Mouse (Mus musculus) cerebellum, postnatal 25 days (tissue): ENCODE measurements at regions not wholly inside any gene's neighbourhood (a gene's known extent, or its start where the extent isn't known, plus 50 kb on each side); places are given as distances from the start of the nearest gene placed in this dataset.
"Not testable (repeated sequence)": the region's sequence is repeated elsewhere in the genome, so short reads cannot be mapped to it uniquely, and the experiment has no call there.

Experiments
- DNase-seq, 2 experiments: peaks; one replicate each; pipeline ENCODE4 v3.0.0; 2021; ENCODE audit warnings: mixed read lengths in 2 of 2

GRCm38 (mm10) chr16:55515228-55515696, 217.5 kb upstream of the Zpld1 start:
- DNase-seq = peak in 1 of 2 experiments; percentile 3

GRCm38 (mm10) chr16:55514448-55515200, 216.8 kb upstream of the Zpld1 start:
- no peak for DNase-seq

GRCm38 (mm10) chr16:55504796-55505413, 207.1 kb upstream of the Zpld1 start:
- no peak for DNase-seq

GRCm38 (mm10) chr16:55504274-55504673, 206.5 kb upstream of the Zpld1 start:
- DNase-seq = no peak

GRCm38 (mm10) chr16:55503273-55503672, 205.5 kb upstream of the Zpld1 start:
- DNase-seq = no peak

- not testable (repeated sequence) for DNase-seq
Measured at GRCm38 (mm10) chr16:55499831-55500230, 202.0 kb upstream of the Zpld1 start.

- DNase-seq = no peak
Measured at GRCm38 (mm10) chr16:55495051-55495450, 197.3 kb upstream of the Zpld1 start.

GRCm38 (mm10) chr16:55494162-55494561, 196.4 kb upstream of the Zpld1 start:
- DNase-seq = no peak

GRCm38 (mm10) chr16:55492111-55492510, 194.3 kb upstream of the Zpld1 start:
- no peak for DNase-seq

- no peak for DNase-seq
Measured at GRCm38 (mm10) chr16:55484391-55484790, 186.6 kb upstream of the Zpld1 start.

GRCm38 (mm10) chr16:55480745-55481144, 183.0 kb upstream of the Zpld1 start:
- no peak for DNase-seq

GRCm38 (mm10) chr16:55480304-55480703, 182.5 kb upstream of the Zpld1 start:
- peak in 1 of 2 experiments; percentile 7 for DNase-seq

GRCm38 (mm10) chr16:55476544-55477208, 178.9 kb upstream of the Zpld1 start:
- peak in 1 of 2 experiments; percentile 32 for DNase-seq

GRCm38 (mm10) chr16:55474950-55475525, 177.3 kb upstream of the Zpld1 start:
- no peak for DNase-seq

GRCm38 (mm10) chr16:55471396-55471795, 173.6 kb upstream of the Zpld1 start:
- no peak for DNase-seq

- no peak for DNase-seq
Measured at GRCm38 (mm10) chr16:55470721-55471120, 172.9 kb upstream of the Zpld1 start.

GRCm38 (mm10) chr16:55469703-55470102, 171.9 kb upstream of the Zpld1 start:
- no peak for DNase-seq

- peak; percentile 57 to 82 for DNase-seq
Measured at GRCm38 (mm10) chr16:55468833-55469458, 171.2 kb upstream of the Zpld1 start.

GRCm38 (mm10) chr16:55460519-55460918, 162.7 kb upstream of the Zpld1 start:
- DNase-seq = no peak

GRCm38 (mm10) chr16:55447581-55447980, 149.8 kb upstream of the Zpld1 start:
- no peak for DNase-seq

GRCm38 (mm10) chr16:55442821-55443581, 145.2 kb upstream of the Zpld1 start:
- no peak for DNase-seq
